Mouse (Mus musculus) spleen, adult 2 months (tissue): ENCODE data around the gene Adgrv1.

Source experiments
- CTCF ChIP-seq: fragments of 200-500 bp; IDR thresholded peaks from 2 replicates; pipeline ENCODE4 v1.5.1; 2011; ENCODE audit warnings: mild to moderate bottlenecking, inconsistent platforms; ENCODE audit not compliant: insufficient read depth, insufficient read length, insufficient replicate concordance; ENCODE audit errors: extremely low read depth
- POLR2A ChIP-seq: fragments of 200-500 bp; IDR thresholded peaks from 2 replicates; pipeline ENCODE4 v1.6.1; 2011; ENCODE audit warnings: low read depth, low read length, inconsistent platforms

DNA sequence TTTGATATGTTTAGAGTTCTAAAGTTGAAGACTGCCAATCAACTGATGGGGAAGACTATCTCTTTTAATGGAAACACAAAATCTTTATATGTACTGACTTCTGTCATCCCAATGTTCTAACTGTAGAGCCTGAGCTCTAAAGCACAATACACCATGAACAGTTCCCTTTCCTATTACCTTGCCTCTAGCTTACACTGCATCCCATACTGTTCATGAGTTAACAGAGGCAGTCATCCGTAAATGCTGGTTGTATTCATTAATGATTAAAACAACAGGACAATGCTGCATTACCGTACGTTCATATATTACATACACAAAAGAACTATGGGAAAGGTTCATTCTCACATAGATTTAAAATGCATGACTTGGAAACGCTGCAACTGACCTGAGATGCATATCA, 251.1 kb downstream of the Adgrv1 start:
- TF ChIP-seq POLR2A = no peak
- TF ChIP-seq CTCF = no peak
